ENCODE assay signal across 7 mouse cellular contexts in genomic region chr3:152114786-152115185, GRCm38 (mm10). TPM values are rescaled to one million over a fixed set of nuclear protein-coding genes. Genes with fewer than 3 reads are reported as not detected.
DNase-seq lines count a peak whose midpoint lies in the region; ATAC-seq lines count a peak whose summit lies in the region.

No protein-coding gene starts in this region.

- H3K4me1 ChIP-seq in embryonic facial prominence, embryonic 10.5 days = peaks cover 36% of the 10 kb centered on the region
- H3K4me1 ChIP-seq in heart, embryonic 11.5 days (ENCODE audit: control insufficient read depth, insufficient read depth, low read length) = peaks cover 27% of the 10 kb centered on the region
- peaks cover 13% of the 10 kb centered on the region for H3K4me1 ChIP-seq in kidney, embryonic 16.5 days (ENCODE audit: insufficient read depth, low read length)

- DNase-seq in adrenal gland, adult 18-20 months (ENCODE audit: low spot score in 2 of 2) = peak; percentile 77 to 83
- peak; percentile 63 for DNase-seq in embryonic facial prominence, embryonic 10.5 days (ENCODE audit: low spot score)
- DNase-seq in lung, postnatal 36 days = peak; percentile 94
- peak; percentile 77 to 93 for DNase-seq in spleen, postnatal 10 days (ENCODE audit: low spot score in 2 of 2)
- no peak for DNase-seq in cerebellum, adult 18-20 months

- 59% methylated on average over 10 of the region's 10 CpGs for WGBS in embryonic facial prominence, embryonic 10.5 days
- 17% methylated on average over 10 of the region's 10 CpGs for WGBS in heart, embryonic 11.5 days (ENCODE audit: insufficient replicate concordance)
- WGBS in kidney, embryonic 16.5 days = 11% methylated on average over 10 of the region's 10 CpGs

- H3K27me3 ChIP-seq in embryonic facial prominence, embryonic 10.5 days (replicated peaks; ENCODE audit: low read depth, poor library complexity, severe bottlenecking) = peaks cover 12% of the 10 kb centered on the region
- H3K27me3 ChIP-seq in heart, embryonic 11.5 days (ENCODE audit: control insufficient read depth, insufficient read depth, low read length) = no peaks in the 10 kb centered on the region
- H3K27me3 ChIP-seq in kidney, embryonic 16.5 days (ENCODE audit: insufficient read depth, low read length) = no peaks in the 10 kb centered on the region

- peak overlapping the region; percentile 49 for H3K4me2 ChIP-seq in heart, embryonic 11.5 days
- H3K4me2 ChIP-seq in kidney, embryonic 16.5 days (replicated peaks; ENCODE audit: low read depth, low read length) = 0 out of 2 replicates have a peak overlapping the region, but pooled peaks have one; percentile 1

- no peak overlapping the region for H3K4me3 ChIP-seq in embryonic facial prominence, embryonic 10.5 days
- H3K4me3 ChIP-seq in heart, embryonic 11.5 days (ENCODE audit: low read depth, low read length) = no peak overlapping the region
- H3K4me3 ChIP-seq in kidney, embryonic 16.5 days (ENCODE audit: low read length) = no peak overlapping the region

- no peak overlapping the region for H3K27ac ChIP-seq in embryonic facial prominence, embryonic 10.5 days (replicated peaks)
- peak overlapping the region; percentile 57; the same call in 1 of the 2 replicates for H3K27ac ChIP-seq in heart, embryonic 11.5 days (ENCODE audit: low read depth, low read length)
- H3K27ac ChIP-seq in kidney, embryonic 16.5 days (ENCODE audit: low read length) = no peak overlapping the region

- H3K9ac ChIP-seq in heart, embryonic 11.5 days (ENCODE audit: low read depth, low read length) = no peak overlapping the region
- no peak overlapping the region for H3K9ac ChIP-seq in kidney, embryonic 16.5 days (replicated peaks; ENCODE audit: low read length)

- ATAC-seq in heart, embryonic 11.5 days (replicated peaks; ENCODE audit: insufficient number of reproducible peaks, low FRiP score, low TSS enrichment) = peak; percentile 92
- ATAC-seq in kidney, embryonic 16.5 days (ENCODE audit: low FRiP score, low TSS enrichment) = peak; percentile 91

- no peaks in the 10 kb centered on the region for H3K9me3 ChIP-seq in embryonic facial prominence, embryonic 10.5 days
- no peaks in the 10 kb centered on the region for H3K9me3 ChIP-seq in heart, embryonic 11.5 days (replicated peaks; ENCODE audit: control insufficient read depth, low read length)
- H3K9me3 ChIP-seq in kidney, embryonic 16.5 days (ENCODE audit: low read length) = no peaks in the 10 kb centered on the region

- H3K36me3 ChIP-seq in embryonic facial prominence, embryonic 10.5 days (replicated peaks) = no peaks in the 10 kb centered on the region
- no peaks in the 10 kb centered on the region for H3K36me3 ChIP-seq in heart, embryonic 11.5 days (ENCODE audit: control insufficient read depth, insufficient read depth, low read length)
- H3K36me3 ChIP-seq in kidney, embryonic 16.5 days (ENCODE audit: insufficient read depth, low read length) = no peaks in the 10 kb centered on the region

RNA-seq across cellular contexts. Expression of gene Gipc2, which starts 51.2 kb away (rescaled TPM):
- under 1 TPM in 1 of 2 experiments, not detected in 1; 0.30 TPM for total RNA-seq in adrenal gland, adult 18-20 months (2021)
- 3.6 TPM in 2 replicates for polyA plus RNA-seq in embryonic facial prominence, embryonic 10.5 days (2016; fragmentation: Nextera tagmentation; extraction: Ambion mirVana)
- polyA plus RNA-seq in heart, embryonic 11.5 days (2014; fragmentation: Nextera tagmentation; extraction: Ambion mirVana) = 3.8 and 4.4 TPM in 2 replicates
- 43.7 and 45.7 TPM in 2 replicates for polyA plus RNA-seq in kidney, embryonic 16.5 days (2015; fragmentation: Nextera tagmentation; extraction: Ambion mirVana)

Comparison
In these comparisons a context has a peak if more than half of its experiments do, and no peak if none do; other contexts are left out.
1. DNase-seq: peak in adrenal gland, adult 18-20 months (2 of 2), embryonic facial prominence, embryonic 10.5 days (single experiment), lung, postnatal 36 days (single experiment) and spleen, postnatal 10 days (2 of 2); none in cerebellum, adult 18-20 months (0 of 2).